Mouse (Mus musculus): ENCODE results near the gene Scfd2.

- TF ChIP-seq CTCF (IDR thresholded peaks at IDR 0.05; ENCODE audit: control insufficient read depth, insufficient read depth, insufficient replicate concordance, low read depth, low read length) = no peak
- TF ChIP-seq POLR2A (IDR thresholded peaks at IDR 0.05; ENCODE audit: control insufficient read depth, low read depth, low read length) = no peak
Measured at GRCm38 (mm10) chr5:74326228-74326627, 205.3 kb downstream of the Scfd2 start.

All from testis, adult 2 months (tissue).